Mouse (Mus musculus): ENCODE results near the gene Tinag.
"Not testable (repeated sequence)": the region's sequence is repeated elsewhere in the genome, so short reads cannot be mapped to it uniquely, and the experiment has no call there.

The Tinag gene

DNA sequence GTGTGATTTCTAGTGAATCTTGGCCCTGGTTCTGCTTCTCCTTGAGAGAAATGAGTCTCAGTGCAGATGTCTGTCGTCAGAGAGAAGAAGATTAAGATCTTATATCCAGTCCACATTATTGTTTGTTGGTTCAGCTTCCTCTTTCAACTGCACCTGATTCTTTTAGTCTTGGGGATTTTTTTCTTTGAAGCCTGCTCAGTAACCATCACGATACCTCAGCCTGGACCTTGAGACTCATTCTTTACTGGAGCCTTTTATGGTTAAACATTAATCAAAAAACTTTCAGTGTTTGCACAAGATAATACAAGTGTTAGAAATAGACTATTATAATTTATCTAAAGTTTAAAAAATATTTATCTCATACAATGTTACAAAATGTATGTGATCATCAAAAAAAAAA lies at the start of gene Tinag:
Tinag (minus strand) TSS at position 210 of the 400 bp plus-strand sequence.
- no peak for DNase-seq (ENCODE audit: low read depth, low spot score)

DNA sequence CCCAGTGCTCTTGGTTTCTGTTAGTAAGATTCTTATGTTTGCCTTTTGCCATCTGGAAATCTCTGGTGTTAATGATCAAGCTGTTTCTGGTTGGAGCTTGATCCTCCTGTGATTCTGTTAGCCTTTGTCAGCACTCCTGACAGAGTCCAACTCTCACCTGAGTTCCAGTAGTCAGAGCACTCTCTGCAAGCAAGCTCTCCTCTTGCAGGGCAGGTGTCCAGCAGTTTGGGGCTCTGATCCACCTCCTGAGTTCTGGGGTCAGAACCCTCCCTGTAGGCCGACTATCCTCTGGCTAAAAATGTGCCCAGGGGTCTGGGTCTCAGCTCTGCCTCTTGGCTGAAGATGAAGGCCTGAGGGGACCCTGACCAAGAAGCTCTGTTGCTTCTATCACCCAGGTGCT lies 37.6 kb upstream of the Tinag start:
- DNase-seq (ENCODE audit: low read depth, low spot score) = not testable (repeated sequence)

DNA sequence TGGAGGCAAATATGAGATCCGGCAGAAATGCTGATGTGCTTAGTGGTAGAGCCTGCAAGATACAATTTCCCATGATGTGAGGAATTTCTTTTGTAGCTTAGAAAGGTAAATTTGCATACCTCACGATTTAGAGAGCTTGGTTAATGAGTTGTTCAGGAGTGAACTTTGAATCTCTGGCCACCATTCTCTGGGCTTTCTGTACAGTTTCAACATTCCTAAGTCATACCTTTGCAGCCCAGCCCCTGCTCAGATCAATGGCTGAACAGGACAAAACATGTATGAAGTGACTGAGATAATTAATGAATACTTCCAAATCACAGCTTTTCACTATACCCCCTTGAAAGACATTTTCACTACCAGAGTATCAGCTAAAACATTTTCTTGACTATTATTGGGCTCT lies 26.1 kb upstream of the Tinag start:
- DNase-seq (ENCODE audit: low read depth, low spot score) = no peak

- no peak for DNase-seq (ENCODE audit: low read depth, low spot score)
These were observed 11.0 kb upstream of the Tinag start for GRCm38 (mm10) chr9:77056611-77057010.

GRCm38 (mm10) chr9:77054426-77055193 lies 9.0 kb upstream of the Tinag start:
- DNase-seq (ENCODE audit: low read depth, low spot score) = no peak

DNA sequence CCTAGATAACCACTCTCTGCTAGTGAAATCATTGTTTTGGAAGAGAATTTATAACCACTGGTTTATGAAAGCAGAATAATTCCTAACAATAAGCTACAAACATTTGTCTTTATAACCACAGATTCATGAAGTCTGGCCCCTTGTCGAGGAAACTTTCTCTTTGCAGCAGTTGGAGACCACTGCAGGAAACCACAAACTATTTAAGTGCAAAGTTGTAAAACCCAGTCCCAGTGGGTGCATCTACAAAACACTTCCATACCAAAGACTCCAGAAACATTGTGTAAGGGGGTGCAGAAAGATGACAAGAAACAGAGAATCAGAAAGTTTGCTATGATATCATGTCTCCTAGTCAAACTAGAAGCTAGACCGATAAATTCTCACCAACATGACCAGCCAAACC lies 5.8 kb upstream of the Tinag start:
- no peak for DNase-seq (ENCODE audit: low read depth, low spot score)

GRCm38 (mm10) chr9:77049669-77050068 lies 4.1 kb upstream of the Tinag start:
- no peak for DNase-seq (ENCODE audit: low read depth, low spot score)

GRCm38 (mm10) chr9:77046067-77046715 lies 597 bp upstream of the Tinag start:
- no peak for DNase-seq (ENCODE audit: low read depth, low spot score)

DNA sequence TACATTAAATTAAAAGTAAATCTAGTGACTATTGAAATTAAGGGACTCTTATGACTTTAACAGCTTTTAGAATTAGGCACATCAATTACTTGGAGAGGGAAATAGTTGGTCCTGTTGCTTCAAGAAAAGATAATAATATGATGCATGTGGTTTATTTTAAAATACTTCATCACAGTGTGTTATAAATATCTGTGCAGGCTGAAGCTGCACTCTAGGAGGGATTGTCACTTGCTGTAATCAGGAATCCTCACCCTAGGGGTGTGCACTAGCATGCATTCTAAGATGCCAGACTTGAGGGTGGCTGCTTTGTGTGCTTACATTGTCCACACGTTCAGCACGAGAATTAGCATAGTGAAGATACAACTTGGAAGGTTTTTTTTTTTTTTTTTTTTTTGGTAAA lies 10.2 kb downstream of the Tinag start:
- no peak for DNase-seq (ENCODE audit: low read depth, low spot score)

DNA sequence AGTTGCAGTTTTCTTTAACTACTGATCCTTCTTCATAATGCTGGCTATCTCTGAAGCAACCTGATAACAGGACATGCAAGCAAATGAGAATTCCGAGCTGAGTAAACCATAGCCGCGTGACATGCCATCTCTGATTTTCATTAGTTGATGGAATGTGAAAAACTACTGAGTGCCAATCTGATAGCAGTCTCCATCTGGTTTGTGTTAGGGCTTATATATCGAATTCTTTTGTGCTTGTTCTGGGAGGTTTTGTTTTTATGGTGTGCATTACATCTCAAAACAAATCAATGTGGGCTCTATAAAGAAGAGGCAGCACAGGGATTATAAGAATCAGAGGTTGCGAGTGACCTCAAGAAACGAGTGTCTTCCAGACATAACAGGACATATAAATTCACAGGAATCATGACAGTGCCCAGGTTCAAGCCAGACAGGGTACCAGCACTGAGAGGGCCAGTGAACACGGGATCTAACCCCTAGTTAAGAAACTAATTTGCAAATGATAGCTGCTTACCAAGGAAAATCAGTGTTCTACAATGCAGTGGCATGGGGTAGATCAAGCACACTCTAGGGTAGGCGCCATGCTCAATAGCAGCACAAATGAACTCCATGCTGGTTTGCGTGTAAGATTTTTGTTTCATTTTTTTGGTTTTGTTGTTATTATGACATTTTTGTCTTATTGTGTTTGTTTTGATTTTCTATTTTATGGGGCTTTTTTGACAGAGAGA lies 13.0 kb downstream of the Tinag start:
- DNase-seq (ENCODE audit: low read depth, low spot score) = peak; percentile 39

- DNase-seq (ENCODE audit: low read depth, low spot score) = peak; percentile 9
These were observed 20.3 kb downstream of the Tinag start for GRCm38 (mm10) chr9:77025271-77025670.

DNA sequence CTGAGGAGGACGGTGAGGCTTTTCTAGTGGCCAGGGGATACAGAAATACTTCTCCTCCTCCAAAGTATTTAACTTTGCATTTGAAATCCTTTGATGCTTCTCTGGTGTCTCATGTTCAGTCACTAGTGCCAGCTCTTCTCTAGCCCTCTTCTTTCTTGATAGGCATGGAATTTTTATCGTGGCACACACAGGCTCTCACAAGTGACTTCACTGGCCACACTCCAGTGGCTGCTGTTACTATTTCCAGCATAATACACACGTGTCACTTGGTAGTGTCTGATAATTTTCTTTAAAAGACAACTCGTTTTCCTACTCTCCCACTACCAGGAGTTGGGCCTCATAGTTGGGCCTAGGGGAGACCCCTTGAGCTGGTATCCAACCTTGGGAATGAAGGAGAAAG lies 26.7 kb downstream of the Tinag start:
- DNase-seq (ENCODE audit: low read depth, low spot score) = no peak

DNA sequence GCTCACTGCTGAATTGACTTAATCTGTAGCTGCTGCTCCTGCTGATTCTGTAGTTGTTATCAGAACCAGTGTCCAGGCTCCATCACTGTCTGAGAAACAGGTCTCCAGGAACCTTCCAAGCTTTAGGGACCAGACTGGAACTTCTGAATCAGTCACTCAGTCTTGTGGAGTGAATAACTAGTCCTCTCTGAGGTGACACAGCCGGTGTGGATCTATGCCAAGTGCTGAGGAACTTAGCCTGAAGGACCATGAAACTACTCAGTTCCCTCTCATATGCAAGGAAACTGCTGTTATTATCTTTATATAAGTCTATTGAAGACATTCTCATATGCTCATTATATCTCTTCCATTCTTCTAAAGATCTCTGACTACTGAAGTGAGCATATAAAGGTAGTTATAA lies 49.6 kb downstream of the Tinag start:
- no peak for DNase-seq (ENCODE audit: low read depth, low spot score)

- no peak for DNase-seq (ENCODE audit: low read depth, low spot score)
These were observed 55.6 kb downstream of the Tinag start for GRCm38 (mm10) chr9:76989946-76990345.

GRCm38 (mm10) chr9:76934813-76935212 lies 110.8 kb downstream of the Tinag start:
- no peak for DNase-seq (ENCODE audit: low read depth, low spot score)

- DNase-seq (ENCODE audit: low read depth, low spot score) = no peak
These were observed 130.4 kb downstream of the Tinag start for GRCm38 (mm10) chr9:76915093-76915661.

Measured in mesoderm, embryonic 11.5 days (tissue).